Mouse (Mus musculus) cerebellum, adult 11 months (tissue): ENCODE measurements at regions not wholly inside any gene's neighbourhood (a gene's known extent, or its start where the extent isn't known, plus 50 kb on each side); places are given as distances from the start of the nearest gene placed in this dataset.
"Not testable (repeated sequence)": the region's sequence is repeated elsewhere in the genome, so short reads cannot be mapped to it uniquely, and the experiment has no call there.

Experiments used
- DNase-seq: peaks from one replicate; pipeline ENCODE4 v3.0.0; 2022

DNA sequence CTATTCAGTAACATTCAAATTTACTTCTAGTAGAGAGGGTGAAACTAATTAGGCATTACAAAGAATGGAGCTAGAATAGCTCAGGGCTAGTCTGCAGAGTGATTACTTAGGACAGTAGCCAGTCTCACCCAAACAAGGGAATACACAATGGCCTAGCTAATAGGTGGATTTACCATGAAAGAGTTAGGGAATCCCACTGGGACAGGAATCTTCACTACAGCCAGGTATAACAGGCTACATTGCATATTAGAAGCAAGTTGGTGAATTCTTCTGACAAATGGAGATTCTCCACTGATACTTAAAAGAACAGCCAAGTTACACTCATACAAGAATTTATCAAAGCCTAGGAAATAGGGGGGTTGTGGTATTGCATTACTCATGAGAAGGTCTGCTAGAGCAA is 670.2 kb upstream of the Chrm3 start:
- DNase-seq: not testable (repeated sequence)

DNA sequence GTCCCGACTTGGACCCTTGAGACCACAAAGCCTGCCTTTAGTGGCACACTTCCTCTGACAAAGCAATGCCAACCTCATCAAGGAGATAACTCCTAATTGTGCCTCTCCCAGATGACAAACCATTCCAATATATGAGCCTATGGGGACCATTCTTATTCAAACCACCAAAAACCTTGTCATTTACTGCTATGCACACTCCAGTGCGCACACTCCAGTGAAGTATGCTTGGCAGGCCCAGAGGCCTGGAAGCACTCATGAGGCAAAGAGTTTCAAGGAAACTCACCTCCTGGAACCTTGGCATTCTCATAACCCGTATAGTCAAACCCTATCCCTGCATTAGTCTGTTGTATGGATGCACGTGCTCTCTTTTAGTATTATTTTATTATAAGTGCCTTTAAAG is 669.7 kb upstream of the Chrm3 start:
- no peak for DNase-seq

DNA sequence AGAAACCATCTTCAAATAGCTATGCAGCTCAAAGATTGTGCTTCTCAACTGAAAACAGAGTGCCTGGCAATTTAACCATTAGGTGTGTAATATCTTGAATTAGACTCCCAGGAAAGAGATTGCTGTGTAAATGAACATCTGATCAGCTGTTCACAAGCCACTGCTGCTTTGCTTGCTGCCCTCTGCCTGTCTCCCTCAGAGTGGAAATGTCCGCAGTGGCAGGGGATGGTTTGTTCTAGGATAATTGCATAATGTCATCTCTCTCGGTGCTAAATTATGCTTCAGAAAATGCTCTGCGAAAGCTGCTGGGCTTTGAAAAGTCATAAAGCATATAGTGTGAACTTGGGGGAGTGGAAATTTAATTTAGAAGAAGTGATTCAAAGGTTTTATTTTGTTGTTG is 665.3 kb upstream of the Chrm3 start:
- no peak for DNase-seq

DNA sequence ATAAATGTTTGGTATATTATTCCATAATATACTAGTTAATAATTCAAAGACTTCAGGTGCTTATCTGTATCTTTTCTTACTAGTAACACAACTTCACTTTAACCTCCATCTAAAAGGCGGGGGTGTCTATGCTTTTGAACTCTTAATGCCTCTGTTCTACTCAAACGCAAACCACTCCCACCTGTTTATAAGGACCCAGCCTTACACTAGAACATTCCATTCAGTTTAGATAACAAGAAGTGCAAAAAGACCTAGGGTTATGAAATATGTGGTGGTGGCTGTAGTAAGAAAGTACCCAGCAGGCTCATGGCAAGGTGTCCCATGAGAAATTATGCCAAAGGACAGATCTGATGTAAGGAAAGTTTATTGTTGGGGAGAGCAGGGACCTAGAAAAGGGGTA is 663.8 kb upstream of the Chrm3 start:
- no peak for DNase-seq

DNA sequence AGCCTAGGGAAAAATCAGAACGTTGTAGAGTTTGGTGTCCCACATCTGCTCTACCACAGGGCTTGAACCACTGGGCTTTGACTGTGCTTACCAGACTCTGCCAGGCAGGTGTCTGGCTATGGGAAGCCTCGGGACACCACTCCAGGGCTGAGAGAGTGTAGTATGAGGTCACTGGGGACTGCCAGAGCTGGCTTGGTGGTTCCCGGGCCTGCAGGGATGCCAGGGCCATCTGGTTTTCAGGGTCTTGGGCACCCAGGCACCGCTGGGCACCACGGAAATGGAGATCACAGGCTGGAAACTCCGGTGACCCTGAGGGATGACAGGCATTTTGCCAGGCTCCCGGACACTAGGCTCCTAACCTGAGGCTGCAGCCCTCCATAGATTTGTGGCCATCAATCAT is 656.9 kb upstream of the Chrm3 start:
- no peak for DNase-seq

DNA sequence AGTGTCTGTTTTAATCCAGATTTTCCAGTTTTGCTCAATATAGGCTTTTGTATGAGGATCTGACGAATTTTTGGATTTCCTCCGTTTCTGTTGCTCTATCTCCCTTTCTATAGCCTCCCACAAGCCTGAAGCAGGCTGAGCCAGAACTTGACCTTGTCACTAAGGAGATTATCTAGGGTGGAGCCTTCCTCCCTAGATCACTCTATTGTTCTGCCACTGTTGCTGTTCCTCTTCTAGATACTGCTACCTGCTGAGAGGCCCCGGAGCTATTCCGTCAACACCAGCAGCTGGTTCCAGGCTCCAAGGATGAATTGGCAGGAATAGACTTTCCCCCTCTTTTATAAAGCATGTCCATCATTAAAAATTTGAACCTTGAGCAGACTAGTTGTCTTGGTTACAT is 644.7 kb upstream of the Chrm3 start:
- no peak for DNase-seq

DNA sequence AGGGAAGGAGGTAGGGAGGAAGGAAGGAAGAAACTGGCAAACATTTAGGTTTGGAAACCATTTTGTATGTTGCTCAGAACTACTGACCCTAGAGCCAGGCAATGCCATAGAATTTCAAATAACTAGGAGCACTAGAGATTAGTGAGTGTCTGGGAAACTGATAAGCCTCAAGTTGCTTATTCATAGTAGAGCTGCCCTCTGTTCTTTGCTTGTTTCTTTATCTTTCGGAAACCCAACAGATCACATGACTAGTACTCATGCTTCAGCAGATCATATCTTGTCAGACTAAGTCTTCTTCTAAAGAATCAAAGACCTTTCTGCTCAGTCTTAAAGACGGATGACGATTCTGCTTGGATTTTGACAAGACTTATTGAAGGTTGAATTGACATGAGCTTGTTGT is 630.5 kb upstream of the Chrm3 start:
- DNase-seq: no peak

DNA sequence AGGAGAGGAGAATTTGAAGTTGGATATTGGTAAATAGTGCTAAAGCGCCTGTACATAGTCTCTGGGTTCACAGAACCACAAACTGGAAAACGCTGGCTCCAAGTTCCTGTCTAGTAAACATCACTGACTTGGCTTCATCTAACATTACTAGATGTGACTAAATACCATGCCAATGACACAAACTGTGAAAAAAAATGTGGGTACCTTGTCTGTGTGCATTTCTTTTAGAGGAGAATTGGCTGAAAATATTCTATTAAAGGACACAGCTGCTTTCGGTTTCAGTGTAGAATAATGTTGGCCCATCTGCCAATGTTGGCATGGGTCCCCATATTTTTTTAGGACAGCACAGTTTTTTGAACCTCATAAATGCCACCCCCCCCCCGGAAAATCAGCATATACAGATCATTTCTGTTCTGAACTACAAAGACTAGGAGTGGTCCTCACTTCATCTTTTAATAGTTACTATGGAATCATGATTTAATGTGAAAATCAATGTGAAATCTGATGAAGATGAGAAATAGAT is 629.9 kb upstream of the Chrm3 start:
- DNase-seq: no peak

DNA sequence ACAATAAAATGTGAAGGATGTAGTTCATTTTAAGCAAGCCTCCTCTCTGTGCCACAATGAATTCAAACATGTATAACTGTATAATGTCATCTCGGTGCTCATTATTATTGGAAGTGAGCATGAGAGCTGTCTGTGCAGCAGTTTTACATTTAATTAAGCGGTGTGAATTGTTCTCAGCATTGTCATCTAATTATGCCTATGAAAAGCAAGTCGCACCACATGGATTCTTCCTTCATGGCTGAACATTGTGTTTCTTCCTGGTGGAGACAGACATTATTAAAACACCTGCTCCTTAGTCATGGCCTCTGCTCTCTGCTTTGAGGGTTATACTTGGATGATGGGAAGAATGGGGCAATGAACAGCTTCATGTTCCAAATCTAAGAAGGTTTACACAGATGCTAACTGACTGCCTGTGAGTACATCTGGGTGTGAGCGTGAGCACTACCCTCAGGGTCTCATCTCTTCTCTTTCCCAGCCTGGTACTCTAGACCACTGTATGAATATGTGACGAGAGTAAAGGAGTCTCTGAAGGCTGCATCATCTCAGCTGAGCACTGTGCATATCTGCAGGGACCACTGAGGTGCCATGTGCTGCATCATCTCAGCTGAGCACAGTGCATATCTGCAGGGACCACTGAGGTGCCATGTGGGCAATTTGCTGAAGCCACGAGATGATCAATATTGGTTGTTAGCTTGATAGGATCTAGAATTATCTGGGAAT is 628.6 kb upstream of the Chrm3 start:
- no peak for DNase-seq

DNA sequence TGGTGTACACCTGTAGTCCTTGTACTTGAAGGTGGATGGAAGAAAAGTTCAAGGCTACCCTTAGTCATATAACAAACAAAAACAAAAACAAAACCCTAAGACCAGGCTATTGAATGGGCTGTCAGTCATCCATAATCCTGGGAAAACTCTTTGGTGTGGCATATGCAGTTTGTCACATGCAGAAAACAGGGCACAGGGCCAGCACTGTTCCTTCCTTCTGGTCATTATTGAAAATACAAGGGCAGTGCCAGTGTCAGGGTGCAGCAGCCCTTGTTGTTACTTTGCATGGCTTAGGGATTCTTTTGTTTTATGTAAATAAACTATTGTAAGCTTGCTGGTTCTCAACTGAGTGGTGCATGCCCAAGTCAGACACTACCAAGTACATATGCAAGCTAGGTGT is 623.1 kb upstream of the Chrm3 start:
- DNase-seq: no peak

DNA sequence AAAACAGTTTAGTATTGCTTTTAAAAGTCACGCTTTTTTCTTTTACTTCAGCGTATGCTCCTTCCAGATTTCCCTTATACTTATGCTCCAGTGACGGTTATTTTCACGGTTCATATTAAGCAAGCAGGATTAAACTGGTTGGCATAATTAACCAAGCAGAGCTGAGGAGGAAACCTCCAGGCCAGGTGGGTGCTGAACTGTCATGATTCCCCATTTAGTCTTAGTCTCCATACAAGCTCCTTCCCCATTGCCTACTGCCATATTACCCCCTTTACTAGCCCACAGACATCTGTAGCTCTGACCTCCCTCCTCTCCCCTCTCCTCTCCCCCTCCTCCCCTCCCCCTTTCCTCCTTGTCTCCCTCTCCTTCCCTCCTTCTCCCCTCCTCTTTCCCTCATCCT is 621.9 kb upstream of the Chrm3 start:
- no peak for DNase-seq

DNA sequence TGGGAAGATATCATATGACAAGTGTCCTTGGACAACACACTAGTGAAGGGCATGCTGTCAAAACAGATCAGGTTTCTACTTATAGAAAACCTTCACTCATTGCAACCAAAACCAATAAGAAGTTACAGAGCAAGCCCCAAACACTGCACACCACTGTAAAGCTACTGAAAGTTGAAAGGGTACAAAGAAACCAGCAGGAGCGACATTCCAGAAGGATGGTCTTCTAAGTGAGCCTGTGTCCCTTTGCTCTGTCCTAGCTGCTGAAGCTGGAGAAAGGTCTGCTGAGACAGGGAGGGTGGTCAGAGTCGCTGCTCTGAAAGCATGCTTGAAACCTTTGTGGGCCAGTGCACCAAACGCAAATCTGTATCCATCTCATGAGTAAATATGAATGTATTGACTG is 611.3 kb upstream of the Chrm3 start:
- no peak for DNase-seq

DNA sequence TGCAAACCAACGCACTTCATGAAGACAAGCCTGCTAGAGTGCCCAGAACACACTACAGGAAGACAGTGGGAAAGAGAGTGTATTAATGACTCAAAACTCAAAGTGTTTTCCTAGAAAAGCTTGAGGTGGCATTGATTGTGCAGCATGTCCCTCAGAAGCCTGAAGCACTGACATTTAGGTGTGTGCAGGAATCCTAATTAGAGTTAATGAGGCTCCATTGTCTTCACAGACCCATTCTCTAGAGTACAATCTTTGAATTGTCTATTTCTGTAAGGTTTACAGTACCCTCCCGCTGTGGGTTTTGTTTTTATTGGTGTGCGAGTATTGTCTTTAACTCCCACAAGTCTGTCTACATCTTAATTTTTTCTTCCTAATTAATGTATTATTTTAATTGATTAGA is 610.1 kb upstream of the Chrm3 start:
- DNase-seq: no peak

DNA sequence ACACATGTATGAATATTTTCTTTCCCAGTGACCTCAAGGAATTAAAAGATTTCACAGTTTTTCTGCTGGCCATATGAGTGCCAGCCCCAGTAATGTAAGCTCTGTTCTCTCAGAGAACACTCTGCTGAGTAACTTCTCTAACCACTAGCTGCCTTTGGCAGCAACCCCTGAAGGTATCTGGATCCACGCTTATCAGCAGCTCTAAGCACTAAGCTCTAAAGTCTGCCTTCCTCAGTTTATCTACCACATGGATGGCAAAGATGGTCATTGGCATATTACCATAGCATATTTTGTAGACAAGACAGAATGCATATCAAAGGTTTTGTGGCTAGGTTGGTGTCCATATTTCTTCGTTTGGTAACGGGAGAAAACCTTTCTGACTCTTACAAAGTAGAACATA is 592.3 kb upstream of the Chrm3 start:
- DNase-seq: no peak

DNA sequence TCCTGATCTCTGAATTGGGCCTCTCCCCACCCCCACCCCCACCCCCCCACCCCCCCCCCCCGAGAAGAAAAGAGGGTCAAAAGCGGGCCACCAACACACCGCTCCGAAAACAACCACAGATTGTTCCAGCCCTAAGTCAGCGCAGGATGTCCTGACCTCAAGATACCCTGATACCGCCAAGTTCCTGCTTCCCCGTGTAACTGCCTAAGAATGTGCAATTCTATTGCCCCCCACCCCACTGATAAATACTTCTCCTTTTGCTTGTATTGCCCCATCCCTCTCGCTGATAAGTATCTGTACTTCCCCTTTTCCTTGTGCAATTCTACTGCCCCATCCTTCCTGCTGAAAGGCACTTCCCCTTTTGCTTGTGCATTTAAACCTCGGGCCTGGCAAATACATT is 590.0 kb upstream of the Chrm3 start:
- DNase-seq: not testable (repeated sequence)

DNA sequence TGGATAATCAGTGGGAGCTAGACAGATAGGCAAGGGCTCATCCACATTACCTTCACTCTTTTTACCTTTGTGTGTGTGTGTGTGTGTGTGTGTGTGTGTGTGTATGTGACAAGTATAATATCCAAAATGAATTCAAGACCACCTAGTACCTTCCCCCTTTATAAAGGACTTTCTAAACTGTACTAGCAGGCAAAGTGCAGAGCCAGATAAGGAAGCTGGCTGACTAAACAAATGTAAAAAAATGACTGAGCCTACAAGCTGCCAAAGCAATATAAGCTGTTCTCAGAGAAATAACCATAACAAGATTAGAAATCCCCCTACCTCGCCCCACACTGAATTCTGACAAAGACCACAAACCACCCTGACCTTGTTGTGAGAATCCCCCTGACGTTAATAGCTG is 586.8 kb upstream of the Chrm3 start:
- no peak for DNase-seq

DNA sequence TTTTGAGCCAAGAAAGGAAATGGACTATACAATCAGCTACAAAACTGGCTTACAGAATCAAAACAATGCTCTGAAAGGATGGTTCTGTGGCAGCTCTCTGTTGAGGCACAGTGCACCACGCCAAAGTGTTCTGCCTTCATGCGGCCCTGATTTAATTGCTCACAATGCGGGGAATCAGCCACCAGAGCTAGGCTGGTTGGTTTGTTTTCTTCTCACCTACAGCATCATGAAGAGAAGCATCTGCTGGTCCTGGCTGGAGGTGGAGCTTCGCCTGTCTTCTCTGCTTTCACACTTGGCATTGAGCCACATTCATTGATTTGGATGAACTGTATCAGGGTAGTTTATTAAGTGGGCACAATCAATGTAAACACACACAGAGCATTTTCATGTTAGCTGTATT is 583.2 kb upstream of the Chrm3 start:
- DNase-seq: no peak

DNA sequence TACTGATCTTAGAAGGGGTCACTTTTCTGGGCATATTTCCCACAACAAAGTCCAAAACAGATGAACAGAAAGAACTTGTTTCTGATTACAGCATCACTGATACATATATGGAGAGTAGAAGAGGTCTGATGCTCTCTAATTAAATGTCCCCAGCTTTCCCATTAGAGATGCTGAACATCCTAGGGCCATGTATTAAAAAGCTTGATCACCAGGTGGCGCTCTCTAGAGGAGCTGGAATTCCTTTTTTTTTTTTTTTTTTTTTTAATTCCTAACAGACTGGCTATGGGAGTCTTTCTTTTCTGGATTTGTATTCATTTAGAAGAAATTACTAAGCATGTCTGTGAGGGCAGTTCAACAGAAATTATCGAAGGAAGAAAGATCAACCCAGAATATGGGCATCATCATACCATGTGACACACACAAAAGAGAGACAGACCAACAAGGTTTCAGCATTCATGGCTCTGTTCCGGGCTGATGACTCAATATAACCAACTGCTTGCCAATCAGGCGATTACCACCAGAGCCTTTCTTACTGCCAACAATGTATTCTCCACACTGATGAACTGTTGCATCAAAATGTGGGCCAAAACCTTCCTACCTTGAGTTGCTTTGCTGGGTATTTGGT is 581.5 kb upstream of the Chrm3 start:
- DNase-seq: peak; percentile 1

DNA sequence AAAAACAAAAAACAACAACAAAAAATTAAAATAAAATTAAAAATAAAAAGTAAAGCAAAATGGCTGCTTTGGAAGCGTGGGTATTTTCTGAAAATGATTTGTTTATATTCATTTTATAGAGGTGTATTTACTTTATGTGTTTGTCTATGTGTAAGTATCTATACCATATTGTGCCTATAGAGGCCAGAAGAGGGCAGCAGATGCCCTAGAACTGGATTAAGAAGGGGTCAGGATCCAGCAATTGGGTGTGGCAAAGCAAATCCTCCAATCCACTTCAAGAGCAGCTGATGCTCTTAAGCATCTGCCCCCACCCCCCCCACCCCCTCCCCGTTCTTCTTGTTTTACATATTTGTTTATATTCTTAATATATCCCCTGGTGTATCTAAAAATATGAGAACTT is 577.6 kb upstream of the Chrm3 start:
- DNase-seq: no peak

DNA sequence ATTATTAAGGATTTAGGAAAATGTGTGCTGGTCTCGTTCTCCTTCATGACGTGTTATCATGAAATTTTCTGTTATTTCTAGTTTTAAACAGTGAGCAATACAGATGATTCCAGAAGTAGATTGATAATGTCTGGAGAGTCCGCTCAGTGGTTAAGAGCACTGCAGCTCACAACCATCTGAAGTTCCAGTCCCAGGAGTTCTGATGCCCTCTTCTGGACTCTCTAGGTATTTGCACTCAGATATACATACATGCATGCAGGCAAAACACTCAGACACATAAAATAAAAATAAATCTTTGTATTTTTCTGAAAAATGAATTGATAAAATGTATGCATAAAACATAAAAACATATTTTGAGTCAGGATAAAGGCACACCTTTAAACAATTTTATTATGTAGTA is 570.1 kb upstream of the Chrm3 start:
- DNase-seq: no peak

DNA sequence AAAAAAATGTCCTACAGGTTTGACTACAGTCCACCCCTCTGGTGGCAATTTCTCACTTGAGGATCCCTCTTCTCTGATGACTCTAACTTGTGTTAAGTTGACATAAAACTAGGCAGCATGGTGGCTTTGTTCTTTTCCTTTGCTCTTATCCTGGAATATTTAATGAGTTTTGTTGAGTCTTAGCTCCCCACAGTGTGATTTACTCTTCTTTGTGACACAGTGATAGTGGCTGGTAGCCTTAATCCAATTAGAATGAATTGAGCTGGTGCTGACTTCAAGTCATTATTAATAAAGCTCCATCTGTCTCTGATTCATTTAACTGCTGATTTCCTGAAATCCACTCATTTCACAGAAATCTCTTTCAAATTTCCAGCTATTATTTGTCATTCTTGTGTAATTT is 553.7 kb upstream of the Chrm3 start:
- no peak for DNase-seq

DNA sequence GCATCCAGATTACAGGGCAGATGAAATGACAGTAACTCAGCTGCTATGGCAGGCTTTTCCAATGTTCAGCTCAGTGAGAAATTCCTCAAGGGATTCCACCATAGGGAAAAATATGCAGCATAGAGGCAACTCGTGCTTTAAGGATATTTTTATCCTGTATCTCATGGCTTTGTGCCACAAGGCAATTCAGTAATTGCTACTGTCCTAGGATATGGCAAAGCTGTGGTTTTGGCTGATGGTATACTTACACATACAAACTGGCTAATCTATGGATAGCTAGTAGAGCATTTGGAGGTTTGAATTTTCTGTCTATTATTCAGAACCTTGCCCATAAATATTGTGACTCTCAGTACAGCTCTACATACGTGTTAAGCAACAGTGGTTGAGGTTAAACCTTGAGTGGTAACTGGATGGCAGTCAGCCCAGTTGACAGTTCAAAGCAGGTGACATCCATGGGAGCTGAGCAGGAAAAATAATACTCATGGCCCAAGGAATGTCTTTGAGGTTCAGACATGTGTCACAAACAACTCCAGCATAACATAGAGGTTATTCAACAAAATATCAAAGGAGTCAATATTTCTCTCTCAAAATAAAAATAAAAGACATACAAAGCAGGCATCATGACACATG is 548.6 kb upstream of the Chrm3 start:
- DNase-seq: no peak

DNA sequence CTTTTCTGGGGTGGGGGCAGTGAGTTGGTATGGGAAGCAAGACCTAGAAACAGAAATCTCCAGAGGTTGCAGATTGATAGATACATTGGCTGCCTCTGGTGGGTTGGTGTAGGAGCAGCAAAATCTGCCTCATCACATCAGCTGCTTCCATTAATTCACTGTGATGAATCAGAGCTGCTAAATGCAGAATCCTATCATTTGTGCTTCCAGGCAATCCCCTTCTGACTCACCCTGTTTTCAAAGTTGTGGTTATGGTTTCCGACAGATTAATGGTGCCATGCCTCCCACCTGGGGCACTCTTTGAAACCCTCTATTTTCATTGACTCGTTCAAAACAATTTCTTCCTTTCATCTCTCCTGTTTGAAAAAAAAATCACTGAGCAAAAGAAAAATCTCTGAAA is 507.2 kb upstream of the Chrm3 start:
- DNase-seq: no peak

DNA sequence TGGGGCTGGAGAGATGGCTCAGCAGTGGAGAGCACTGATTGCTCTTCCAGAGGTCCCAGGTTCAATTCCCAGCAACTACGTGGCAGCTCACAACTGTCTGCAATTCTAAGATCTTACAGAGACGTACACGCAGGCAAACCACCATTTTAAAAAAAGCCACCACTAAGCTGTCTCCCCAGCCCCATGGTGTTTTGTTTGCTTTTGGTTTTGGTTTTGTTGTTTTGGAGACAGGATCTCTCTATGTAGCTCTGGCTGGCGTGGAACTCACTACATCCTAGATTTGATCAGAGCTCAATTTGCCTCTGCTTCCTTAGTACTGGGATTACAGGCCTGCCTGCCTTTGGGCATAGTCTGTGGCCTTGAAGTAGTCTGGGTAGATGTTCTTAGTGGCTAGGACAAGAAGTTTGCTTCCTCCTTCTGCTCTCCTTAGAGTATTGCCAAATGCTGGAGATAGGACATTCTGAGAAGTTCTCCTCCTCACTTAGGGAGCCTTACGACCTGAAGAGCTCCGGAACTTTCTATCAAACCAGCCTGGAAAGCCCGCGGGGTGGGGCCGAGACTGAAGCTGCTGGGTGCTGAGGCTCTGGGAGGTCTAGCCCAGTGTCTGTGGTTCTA is 495.4 kb upstream of the Chrm3 start:
- not testable (repeated sequence) for DNase-seq
